Mouse (Mus musculus) retina, postnatal 7 days (tissue): ENCODE measurements around the gene Atp1b2.

ENCODE experiments used
- DNase-seq: peaks from one replicate; pipeline ENCODE4 v3.0.0-alpha.2; 2012; ENCODE audit warnings: low read depth, low spot score

Atp1b2 gene

DNA sequence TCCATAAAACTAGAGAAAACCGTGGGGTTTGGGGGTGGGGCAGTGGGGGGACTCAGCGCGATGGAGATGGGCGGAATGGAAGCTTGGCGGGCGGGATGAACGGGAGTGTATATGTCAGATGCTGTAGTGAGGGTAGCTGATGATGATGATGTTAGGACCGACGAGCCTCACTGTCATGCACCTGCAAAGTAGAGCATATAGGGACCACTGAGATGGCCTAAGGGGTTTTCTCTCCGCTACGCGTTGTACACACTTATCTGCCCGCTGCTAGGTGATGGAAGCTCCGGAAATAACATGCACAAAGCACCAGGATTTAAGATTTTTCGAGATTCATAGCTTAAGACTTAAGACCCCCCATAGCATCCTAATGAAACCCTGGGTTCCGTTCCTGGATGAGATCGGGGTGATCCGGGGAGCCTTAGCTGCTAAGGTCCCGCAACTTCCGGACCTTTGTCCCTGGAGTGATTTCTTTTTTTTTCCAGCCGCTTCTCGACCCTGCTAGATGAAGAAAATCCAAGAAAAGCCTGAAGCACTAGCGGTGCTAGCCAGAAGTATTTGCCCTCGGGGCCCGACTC, 25.1 kb downstream of the Atp1b2 start:
- no peak for DNase-seq

DNA sequence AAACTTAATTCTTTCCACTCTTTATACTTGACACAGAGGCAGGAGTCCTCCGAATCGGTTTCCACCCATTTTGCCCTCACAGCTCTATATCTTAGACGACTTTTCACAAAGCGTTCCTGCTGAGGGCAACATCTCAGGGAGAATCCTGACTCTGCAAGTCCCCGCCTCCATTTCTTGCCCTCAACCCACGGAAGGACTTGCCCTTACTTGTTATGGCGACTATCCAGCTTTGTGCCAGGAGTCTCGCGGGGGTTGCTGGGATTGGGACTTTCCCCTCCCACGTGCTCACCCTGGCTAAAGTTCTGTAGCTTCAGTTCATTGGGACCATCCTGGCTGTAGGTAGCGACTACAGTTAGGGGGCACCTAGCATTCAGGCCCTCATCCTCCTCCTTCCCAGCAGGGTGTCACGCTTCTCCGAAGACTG, 25.6 kb downstream of the Atp1b2 start, which contains the start of the genes Wrap53 and Trp53:
TSS of gene Wrap53 (minus strand) at position 165 of the 424 bp plus-strand sequence.
TSS of gene Trp53 (plus strand) at position 269 of the 424 bp plus-strand sequence.
- DNase-seq = peak; percentile 84

DNA sequence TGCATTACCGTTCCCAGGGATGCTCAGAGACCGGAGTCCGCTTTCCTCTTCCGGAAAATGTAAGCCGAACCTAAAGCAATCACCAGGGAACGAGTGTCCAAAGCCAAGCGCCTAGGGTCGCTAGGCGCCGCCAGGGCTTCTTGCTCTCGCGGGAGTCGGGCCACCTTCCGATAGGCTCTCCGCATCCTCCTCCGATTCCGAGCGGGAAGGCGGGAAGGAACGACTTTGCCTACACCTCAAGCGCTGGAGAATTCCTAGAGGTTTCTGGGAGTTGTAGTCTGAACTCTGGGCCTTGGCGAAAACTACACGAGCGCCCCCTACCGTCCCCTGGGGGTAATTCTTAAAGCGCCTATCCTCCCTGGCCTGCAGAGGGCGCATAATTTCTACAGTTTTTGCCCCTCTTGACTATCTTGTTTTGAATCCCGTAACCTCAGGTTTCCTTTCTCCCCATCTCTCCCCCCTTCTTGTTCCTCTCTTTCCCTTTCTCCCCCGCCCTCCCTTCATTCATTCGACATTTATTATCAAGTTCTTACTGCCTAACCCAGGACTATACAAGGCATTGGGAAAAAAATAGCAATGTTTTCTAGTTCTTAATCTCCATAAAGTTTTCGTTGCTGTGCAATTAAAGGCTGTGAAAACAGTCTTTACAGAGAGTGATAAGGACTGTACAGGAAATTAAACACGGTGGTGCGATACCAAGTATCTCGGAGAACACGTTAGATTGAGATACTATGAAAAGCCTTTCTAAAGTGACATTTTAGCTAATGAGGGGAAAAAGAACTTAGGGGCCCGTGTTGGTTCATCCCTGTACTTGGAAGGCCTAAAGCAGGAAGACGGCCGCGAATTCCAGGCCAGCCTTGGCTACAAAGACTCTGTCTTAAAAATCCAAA, 26.4 kb downstream of the Atp1b2 start:
- peak; percentile 97 for DNase-seq

DNA sequence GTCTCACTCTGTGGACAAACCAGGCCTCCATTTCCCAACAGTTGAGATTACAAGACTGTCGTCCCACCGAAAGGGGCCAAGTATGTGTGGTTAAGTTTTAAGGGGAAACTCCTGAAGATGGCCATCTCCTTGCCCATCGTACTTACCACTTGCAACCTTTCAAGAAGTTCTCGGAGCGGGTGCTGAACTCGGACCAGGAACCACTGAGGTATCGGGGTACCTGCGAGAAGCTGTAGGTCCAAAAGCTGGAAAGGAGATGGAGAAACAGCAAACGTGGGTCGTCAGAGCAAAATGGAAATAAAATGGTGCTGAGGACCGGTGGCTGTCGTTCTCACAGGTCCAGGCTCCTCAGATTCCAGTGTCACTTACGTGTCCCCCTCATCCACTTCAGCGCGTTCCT, 27.4 kb downstream of the Atp1b2 start:
- DNase-seq = no peak

DNA sequence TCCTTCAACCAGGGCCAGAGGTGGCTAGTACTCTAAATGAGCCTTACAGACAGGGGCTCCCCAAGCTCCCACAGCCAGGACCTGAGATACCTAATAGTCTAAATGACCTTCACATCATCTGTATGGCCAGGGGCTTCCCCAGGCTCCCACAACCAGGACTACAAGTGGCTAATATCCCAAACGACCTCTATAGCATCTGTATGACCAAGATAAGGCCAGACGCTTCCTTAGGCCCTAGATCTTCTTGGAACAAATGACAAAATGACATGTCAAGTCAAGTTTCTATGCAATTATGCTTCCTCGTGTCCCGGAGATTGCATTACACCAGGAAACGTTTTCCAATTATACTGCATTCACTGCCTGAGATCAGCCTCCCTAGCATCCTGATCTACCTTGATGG, 29.4 kb downstream of the Atp1b2 start:
- DNase-seq = no peak

DNA sequence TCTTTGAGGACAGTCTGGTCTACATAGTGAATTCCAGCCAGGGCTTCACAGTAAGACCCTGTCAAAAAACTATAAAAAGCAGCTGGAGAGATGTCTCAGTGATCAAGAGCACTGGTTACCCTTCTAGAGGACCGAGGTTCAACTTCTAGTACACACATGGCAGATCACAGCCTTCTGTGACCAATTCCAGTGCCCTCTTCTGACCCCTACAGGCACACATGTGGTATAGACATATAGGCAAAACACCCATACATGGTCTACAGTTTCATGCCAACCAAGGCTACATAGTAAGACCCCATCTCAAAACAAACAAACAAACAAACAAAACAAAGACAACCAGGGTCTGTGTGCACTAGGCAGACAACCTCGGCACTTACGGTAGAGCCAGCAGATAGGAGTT, 30.5 kb downstream of the Atp1b2 start:
- DNase-seq = no peak

DNA sequence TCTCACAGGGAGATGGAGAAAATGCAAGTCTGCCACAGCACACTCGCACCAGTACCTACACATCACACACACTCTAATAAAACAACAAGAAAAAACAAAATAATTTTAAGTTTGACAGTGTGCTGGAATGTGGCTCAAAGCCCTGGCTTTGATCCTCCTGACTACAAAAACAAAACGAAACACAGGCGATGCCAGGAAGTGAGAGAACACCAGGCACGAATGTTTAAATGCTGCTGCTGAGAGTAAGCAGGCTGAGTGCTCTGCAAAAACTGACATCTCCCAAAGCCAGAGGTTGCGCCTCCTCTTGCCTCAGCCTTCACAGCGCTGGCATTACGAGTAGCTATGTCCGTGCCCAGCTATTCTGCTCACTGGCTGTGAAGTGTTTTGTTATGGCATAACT, 40.6 kb downstream of the Atp1b2 start:
- DNase-seq = no peak

DNA sequence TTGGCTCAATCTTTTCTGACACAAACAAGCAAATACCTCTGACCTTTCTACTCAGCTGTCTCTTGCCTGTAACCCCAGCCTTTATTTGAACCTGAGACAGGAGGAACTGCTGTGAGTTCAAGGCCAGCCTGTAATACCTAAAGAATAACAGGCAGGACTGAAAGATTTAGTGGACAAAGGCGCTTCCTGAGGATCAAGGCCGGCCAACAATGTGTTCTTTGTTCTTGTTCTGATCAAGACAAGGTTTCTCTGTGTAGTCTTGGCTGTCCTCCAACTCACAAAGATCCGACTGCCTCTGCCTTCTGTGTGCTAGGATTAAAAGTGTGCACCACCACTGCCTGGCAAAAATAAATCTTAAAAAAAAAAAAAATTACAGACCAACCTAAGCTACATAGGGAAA, 41.4 kb downstream of the Atp1b2 start:
- no peak for DNase-seq

DNA sequence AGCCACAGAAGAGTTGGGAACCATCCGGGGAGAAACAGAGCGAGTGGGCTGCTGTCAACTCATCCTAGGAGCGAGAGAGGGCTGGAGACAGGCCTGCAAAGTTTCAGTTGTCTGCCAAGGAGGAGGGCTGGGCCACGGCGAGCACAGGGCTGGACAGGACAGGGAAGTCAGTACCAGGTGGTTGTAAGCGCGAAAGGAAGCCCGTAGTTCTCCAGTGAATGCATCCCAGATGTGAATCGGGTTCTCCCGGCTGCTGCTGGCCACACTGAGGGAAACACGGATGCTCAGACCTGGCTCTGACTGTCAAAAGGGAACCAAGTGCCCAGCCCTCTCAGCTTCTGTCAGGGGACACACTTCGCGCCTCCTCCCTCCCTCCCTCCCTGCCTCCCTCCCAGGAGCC, 42.4 kb downstream of the Atp1b2 start:
- DNase-seq = no peak

DNA sequence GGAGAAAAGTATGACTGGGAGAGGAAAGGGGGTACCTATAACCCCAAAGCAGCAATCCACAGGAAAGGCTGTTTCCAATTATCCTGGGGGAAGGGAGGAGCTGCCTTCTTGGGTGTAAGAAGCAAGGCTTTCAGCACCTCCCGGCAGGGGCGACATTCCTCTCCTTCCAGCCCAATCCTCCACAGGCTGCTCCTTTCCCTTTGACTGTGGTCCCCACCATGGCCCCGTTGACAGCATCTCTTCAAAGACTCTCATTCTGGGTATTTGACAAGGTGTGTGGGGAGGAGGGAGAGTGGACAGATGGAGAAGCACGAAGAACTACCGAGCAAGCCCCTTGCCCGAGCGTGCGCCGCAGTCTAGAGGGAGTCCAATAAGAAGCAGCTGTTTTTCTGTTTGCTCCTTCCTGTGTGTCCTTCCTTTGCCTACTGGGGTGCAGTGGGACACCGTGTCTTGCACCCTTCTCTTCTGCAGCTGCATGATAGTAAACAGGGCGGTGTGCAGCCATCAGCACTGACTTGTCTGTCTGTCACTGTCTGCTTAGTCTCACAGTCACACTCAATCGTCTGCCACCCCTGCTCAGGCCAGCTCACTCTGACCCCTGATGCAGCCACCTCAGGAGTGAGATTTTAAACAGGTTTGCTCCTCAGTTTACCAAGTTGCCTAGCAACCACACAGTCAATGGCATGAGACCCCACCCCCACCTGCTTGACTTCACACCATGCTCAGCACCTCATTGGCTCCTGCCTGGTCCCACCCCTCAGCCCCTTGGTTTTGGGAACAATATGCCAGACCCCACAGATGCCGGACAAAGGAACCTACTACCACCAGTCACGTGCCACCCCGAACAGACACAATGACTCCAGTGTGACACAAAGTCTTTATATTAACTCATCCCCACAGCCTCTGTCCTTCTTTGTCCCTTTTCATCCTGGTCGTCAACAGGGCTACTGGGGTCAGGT, 44.6 kb downstream of the Atp1b2 start:
- DNase-seq = no peak

DNA sequence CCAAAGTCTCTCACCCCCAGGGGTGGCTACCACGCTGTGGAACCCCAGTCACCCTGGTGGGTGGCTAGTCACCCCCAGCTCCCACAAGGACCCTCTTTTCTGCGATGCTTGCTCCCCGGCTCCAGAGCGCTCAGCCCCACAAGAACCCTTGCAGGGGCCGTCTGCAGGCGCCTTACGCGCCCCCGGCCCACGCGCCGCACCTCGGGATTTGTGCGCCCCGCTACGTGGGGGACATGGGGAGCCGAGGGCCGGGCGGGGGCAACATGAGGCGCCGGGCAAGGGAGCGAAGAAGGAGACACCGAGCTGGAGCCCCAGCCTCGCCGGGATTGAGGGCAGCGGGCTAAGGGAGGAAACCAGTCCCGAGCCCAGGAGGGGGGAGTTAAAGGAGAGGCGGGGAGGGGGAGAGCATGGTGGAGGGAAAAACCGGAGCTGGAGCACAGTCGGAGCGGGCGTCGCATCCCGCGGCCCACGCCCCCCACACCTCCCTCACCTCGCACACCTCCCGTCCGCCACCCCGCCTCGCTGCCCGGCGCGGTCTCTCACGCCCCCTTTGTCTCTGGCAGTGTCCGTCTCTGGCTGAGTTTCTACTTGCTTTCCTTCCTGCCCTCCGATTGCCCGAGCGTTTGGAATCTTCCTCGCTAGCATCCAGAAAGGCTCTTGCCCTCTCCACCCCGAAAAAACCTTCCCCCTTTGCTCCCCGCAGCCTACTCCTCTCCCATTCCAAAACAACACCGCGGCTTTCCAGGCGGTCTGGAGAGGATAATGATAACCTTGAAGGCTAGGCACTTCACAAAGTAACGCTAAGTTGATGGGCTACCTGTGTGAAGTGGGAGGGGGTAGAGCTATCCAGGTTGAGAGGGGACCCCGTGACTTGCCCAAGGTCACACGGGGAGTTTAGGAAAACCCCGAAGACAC, 45.6 kb downstream of the Atp1b2 start, which contains the start of gene Efnb3:
TSS of gene Efnb3 (minus strand) at position 355 of the 915 bp plus-strand sequence.
- no peak for DNase-seq

DNA sequence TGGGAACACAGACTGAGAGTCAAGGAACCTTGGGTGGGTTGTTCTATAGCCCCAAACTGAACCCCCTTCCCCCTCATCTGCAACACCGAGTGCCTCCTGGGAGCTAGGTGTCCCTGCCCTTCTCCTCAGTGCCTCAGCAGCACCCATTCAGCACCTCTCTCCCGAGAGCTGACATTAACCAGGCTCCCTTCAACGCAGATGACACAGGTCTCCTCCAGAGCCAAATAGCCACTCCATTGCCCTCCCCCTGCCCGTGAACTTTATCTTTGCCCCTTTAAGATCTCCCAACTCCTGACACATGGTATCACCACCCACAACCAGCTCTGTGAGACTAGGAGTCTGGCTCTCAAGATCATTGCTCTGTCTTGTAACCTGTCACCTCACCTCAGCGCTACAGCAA, 46.6 kb downstream of the Atp1b2 start:
- no peak for DNase-seq

DNA sequence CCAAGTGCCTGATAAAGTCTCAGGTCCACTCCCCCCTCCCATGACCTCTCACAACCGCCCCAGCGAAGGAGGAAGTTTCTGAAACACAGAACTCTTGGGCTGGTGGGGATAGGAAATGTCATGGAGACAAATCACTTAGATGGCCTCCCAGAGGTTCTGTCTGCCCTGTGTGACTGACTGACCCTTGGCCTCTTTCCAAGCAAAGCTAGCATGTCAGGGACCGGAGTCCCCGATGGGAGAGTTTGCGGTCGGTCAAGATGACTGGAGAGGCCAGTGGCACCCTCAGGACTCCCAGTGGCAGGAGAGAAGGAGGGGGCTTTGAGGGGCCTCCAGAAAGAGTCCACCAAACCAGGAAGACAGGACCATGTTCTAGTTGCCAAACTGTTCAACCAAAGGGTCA, 47.0 kb downstream of the Atp1b2 start:
- no peak for DNase-seq

DNA sequence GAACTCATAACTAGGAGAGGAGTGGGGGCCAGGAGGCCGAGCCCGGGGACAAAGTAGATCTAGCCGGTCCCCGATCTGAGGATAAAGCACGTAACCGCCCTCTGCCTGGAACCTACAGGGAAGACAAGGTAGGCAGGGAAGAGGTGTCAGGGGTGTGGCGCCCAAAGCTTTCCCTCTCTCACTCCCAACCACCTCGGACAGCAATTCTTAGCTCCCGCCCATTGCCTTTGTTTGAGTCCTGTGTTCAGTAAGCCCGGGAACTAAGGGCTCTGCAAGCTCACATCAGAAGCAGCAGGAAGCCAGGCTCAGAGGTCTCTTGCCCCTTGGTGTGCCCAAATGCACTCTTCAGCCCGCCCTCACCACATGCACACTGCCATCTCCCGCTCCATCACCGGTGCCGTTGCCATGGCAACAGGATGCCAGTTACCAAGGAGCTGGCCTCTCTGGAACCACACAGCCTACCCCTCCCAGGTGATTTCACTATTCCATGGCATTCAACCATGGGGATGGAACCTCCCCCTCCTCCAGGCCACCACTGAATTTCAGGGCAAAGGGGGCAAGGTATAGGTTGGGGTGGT, 48.3 kb downstream of the Atp1b2 start:
- DNase-seq = no peak

DNA sequence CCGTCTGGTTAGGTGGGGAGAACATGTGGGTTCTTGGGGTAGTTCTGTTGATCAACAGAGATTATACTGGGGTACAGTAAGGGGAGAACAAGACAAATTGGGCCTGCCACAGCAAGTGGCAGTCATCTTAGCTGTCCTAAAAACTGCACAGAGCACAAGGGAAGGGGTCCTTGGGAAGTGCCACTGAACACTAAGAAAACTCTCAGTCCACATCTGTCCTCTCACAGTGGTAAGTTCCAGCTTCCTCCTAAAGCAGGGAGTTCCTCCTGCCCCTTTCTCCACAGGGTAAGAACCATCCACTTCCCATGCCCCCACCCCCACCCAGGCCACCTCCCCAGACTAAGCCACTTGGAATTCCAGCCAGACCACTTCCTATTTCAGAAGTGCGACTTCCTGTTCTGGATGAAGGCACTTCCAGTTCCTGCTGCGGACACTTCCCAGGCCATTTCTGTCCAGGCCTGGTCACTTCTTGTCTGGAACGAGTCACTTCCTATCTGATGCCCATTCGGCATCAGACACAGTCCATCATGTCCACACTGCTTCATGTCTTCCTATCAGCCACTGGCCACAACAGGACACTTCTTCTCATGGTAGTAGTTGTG, 51.1 kb downstream of the Atp1b2 start:
- DNase-seq = no peak

DNA sequence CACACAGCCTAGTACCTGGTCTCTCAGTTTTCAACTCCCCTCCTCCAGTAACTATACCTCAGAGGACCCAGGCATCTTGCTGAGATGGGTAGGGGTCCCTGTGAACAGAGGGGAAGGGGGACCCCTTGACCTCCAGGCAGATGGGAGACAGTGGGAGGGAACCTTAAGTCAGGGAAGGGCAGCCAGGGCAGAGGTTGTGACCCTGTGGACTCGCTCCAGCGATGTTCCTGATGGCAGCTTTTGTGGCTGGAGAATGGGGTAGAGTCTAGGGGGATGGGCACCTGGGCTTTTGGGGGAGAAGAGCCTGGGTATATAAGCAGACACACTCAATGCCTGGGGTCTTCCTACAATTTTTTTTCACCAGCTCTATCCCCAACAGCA, 52.4 kb downstream of the Atp1b2 start:
- no peak for DNase-seq

DNA sequence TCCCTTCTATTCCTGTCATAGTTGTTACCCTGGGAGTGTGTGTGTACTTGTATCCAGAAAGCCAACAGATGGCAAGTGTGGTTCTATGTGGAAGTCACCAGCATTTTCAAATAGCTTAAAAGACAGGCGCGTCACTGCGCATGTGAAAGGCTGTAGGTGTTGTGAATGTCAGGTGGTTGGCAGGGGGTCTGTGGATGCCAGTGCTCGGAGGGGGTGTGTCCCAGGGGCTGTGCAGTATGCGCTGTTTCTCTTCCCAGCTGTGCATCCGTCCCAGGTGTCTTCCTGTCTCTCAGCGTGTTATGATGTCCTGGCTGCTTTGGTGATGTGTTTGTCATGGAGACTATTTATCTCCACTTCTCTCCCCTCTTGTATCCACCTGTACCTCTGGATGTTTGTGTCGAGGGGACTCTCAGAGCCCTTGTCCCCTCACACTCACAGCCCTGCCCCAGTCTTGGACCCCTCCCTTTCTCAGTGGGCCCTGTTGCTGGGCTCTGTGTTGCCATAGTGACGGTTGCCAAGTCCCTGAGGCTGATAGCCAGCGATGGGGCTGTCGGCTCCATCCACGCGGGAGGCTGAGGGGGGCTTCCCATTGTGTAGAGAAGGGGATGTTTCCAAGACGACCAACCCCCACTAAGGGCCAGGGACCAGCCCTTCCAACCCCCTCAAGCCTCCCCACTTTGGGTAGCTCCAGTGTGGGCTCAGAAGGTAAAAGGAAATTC, 53.0 kb downstream of the Atp1b2 start:
- no peak for DNase-seq

DNA sequence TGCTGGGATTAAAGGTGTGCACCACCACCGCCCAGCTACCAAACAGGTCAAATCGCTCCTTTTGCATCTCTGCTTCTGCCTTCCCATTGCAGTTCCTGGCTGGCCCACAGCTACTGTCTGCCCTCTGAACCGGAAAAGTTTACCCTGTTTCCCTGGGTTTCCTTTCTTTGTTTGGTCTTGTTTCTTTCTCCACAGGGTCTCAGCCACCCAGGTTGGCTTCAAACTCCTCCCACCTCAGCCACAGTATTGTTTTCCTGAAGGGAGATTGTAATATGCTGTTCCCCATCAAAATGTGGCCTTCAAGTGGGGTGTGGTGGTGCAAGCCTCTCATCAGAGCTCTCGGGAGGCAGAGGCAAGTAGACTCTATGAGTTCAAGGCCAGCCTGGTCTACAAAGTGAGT, 54.4 kb downstream of the Atp1b2 start:
- no peak for DNase-seq
